Mouse (Mus musculus): Measurements from ENCODE around the gene Agxt. TPM values are rescaled to one million over a fixed set of nuclear protein-coding genes. Genes with fewer than 3 reads are reported as not detected.
A peak's percentile ranks its signal among the peaks of the same experiment; 100 is the strongest.

Gene Agxt
- total RNA-seq, 2 experiments from 2014 or later = not detected

GRCm38 (mm10) chr1:93139713-93140112, 4.7 kb downstream of the Agxt start:
- intact Hi-C loops (cut with DNase I) = no loop called here
- DNase-seq (ENCODE audit: extremely low spot score in 1 of 2, low spot score in 2 of 2) = no peak

- no peak for DNase-seq (ENCODE audit: extremely low spot score in 1 of 2, low spot score in 2 of 2)
- intact Hi-C loops (cut with DNase I) = no loop called here
These were observed 7.8 kb downstream of the Agxt start for GRCm38 (mm10) chr1:93142871-93143270.

- DNase-seq (ENCODE audit: extremely low spot score in 1 of 2, low spot score in 2 of 2) = no peak
- intact Hi-C loops (cut with DNase I) = no loop called here
These were observed 9.1 kb downstream of the Agxt start for GRCm38 (mm10) chr1:93144176-93144575.

GRCm38 (mm10) chr1:93150907-93151661, 16.0 kb downstream of the Agxt start:
- intact Hi-C loops (cut with DNase I) = no loop called here
- no peak for DNase-seq (ENCODE audit: extremely low spot score in 1 of 2, low spot score in 2 of 2)

GRCm38 (mm10) chr1:93157566-93157965, 22.5 kb downstream of the Agxt start:
- DNase-seq (ENCODE audit: extremely low spot score in 1 of 2, low spot score in 2 of 2) = no peak

GRCm38 (mm10) chr1:93158916-93159315, 23.9 kb downstream of the Agxt start:
- intact Hi-C loops (cut with DNase I) = no loop called here
- DNase-seq (ENCODE audit: extremely low spot score in 1 of 2, low spot score in 2 of 2) = no peak

More at GRCm38 (mm10) chr1:93157566-93157965, 22.5 kb downstream of the Agxt start:
- intact Hi-C loops (cut with DNase I) = no loop called here

- intact Hi-C loops (cut with DNase I) = no loop called here
- DNase-seq (ENCODE audit: extremely low spot score in 1 of 2, low spot score in 2 of 2) = no peak
These were observed 24.8 kb downstream of the Agxt start for GRCm38 (mm10) chr1:93159566-93160500.

GRCm38 (mm10) chr1:93160501-93161133, 25.6 kb downstream of the Agxt start, which contains the start of gene 2310007B03Rik:
2310007B03Rik (minus strand) TSS chr1:93160948.
- intact Hi-C loops (cut with DNase I) = no loop called here
- no peak for DNase-seq (ENCODE audit: extremely low spot score in 1 of 2, low spot score in 2 of 2)

- intact Hi-C loops (cut with DNase I) = no loop called here
- no peak for DNase-seq (ENCODE audit: extremely low spot score in 1 of 2, low spot score in 2 of 2)
These were observed 26.3 kb downstream of the Agxt start for GRCm38 (mm10) chr1:93161350-93161749.

- no peak for DNase-seq (ENCODE audit: extremely low spot score in 1 of 2, low spot score in 2 of 2)
- intact Hi-C loops (cut with DNase I) = no loop called here
These were observed 26.9 kb downstream of the Agxt start for GRCm38 (mm10) chr1:93161921-93162320.

GRCm38 (mm10) chr1:93162588-93162987, 27.5 kb downstream of the Agxt start:
- DNase-seq (ENCODE audit: extremely low spot score in 1 of 2, low spot score in 2 of 2) = no peak
- intact Hi-C loops (cut with DNase I) = no loop called here

- no peak for DNase-seq (ENCODE audit: extremely low spot score in 1 of 2, low spot score in 2 of 2)
- intact Hi-C loops (cut with DNase I) = no loop called here
These were observed 30.4 kb downstream of the Agxt start for GRCm38 (mm10) chr1:93165447-93165846.

GRCm38 (mm10) chr1:93166346-93167079, 31.5 kb downstream of the Agxt start:
- DNase-seq (ENCODE audit: extremely low spot score in 1 of 2, low spot score in 2 of 2) = no peak
- intact Hi-C loops (cut with DNase I) = no loop called here

- intact Hi-C loops (cut with DNase I) = no loop called here
- DNase-seq (ENCODE audit: extremely low spot score in 1 of 2, low spot score in 2 of 2) = no peak
These were observed 33.3 kb downstream of the Agxt start, which contains the start of gene Crocc2 for GRCm38 (mm10) chr1:93168295-93168775. Crocc2 (plus strand) TSS chr1:93168725.

GRCm38 (mm10) chr1:93173665-93174064, 38.6 kb downstream of the Agxt start:
- intact Hi-C loops (cut with DNase I) = loop anchor here (10.0 kb wide), 1 partner anchor 171 kb away; the partner anchor contains the start of genes Pask and Ppp1r7
- DNase-seq (ENCODE audit: extremely low spot score in 1 of 2, low spot score in 2 of 2) = no peak

- intact Hi-C loops (cut with DNase I) = loop anchor here (10.0 kb wide), 1 partner anchor 170 kb away; the partner anchor contains the start of genes Pask and Ppp1r7
- peak; percentile 60 to 77 for DNase-seq (ENCODE audit: extremely low spot score in 1 of 2, low spot score in 2 of 2)
These were observed 39.4 kb downstream of the Agxt start for GRCm38 (mm10) chr1:93174399-93174798.

- no peak for DNase-seq (ENCODE audit: extremely low spot score in 1 of 2, low spot score in 2 of 2)
- intact Hi-C loops (cut with DNase I) = loop anchor here (10.0 kb wide), 1 partner anchor 169 kb away; the partner anchor contains the start of genes Pask and Ppp1r7
These were observed 40.8 kb downstream of the Agxt start for GRCm38 (mm10) chr1:93175849-93176248.

Measured in left cerebral cortex, postnatal 10 days (tissue).